23 mouse cellular contexts compared by ENCODE assay signal in genomic region chr11:84496901-84497300, GRCm38 (mm10). TPM values are rescaled to one million over a fixed set of nuclear protein-coding genes. Genes with fewer than 3 reads are reported as not detected.
DNase-seq lines count a peak whose midpoint lies in the region; ATAC-seq and TF ChIP-seq lines count a peak whose summit lies in the region.
"Had no signal": no experiment of that assay in that cellular context is flagged by ENCODE, and none has a peak within 500 bp of the region (broad histone marks: within the 10 kb centered on the region; RNA-seq: fewer than 3 reads in every experiment).

No protein-coding gene starts in this region.

- peaks cover 9% of the 10 kb centered on the region; the same call in 1 of the 2 replicates for H3K4me1 ChIP-seq in forebrain, embryonic 14.5 days (ENCODE audit: control insufficient read depth, insufficient read depth, low read length)
- peaks cover 17% of the 10 kb centered on the region for H3K4me1 ChIP-seq in forebrain, embryonic 13.5 days
- peaks cover 6% of the 10 kb centered on the region; the same call in 1 of the 2 replicates for H3K4me1 ChIP-seq in hindbrain, embryonic 15.5 days (replicated peaks)
- no peaks in the 10 kb centered on the region for H3K4me1 ChIP-seq in hindbrain, embryonic 10.5 days (replicated peaks)
- peaks cover 3% of the 10 kb centered on the region; the same call in 1 of the 2 replicates for H3K4me1 ChIP-seq in midbrain, embryonic 14.5 days (ENCODE audit: control insufficient read depth, insufficient read depth, low read length)
- H3K4me1 ChIP-seq in midbrain, postnatal 0 days (ENCODE audit: insufficient read depth, low read length), result no peaks in the 10 kb centered on the region
- H3K4me1 ChIP-seq: embryonic facial prominence, embryonic 12.5 days; heart, embryonic 12.5 days had no signal

- no peaks in the 10 kb centered on the region for H3K27me3 ChIP-seq in forebrain, embryonic 14.5 days (replicated peaks; ENCODE audit: control insufficient read depth, insufficient read depth, low read length)
- no peaks in the 10 kb centered on the region for H3K27me3 ChIP-seq in forebrain, embryonic 13.5 days
- no peaks in the 10 kb centered on the region for H3K27me3 ChIP-seq in hindbrain, embryonic 15.5 days
- H3K27me3 ChIP-seq in hindbrain, embryonic 10.5 days (ENCODE audit: insufficient read depth, poor library complexity, severe bottlenecking), result no peaks in the 10 kb centered on the region
- H3K27me3 ChIP-seq in midbrain, embryonic 14.5 days (ENCODE audit: control insufficient read depth, insufficient read depth, low read length), result no peaks in the 10 kb centered on the region
- no peaks in the 10 kb centered on the region for H3K27me3 ChIP-seq in midbrain, postnatal 0 days (ENCODE audit: insufficient read depth, low read length)
- H3K27me3 ChIP-seq: embryonic facial prominence, embryonic 12.5 days; forebrain, embryonic 15.5 days; heart, embryonic 12.5 days; hindbrain, embryonic 12.5 days had no signal

- no peak overlapping the region for H3K4me3 ChIP-seq in forebrain, embryonic 14.5 days (ENCODE audit: low read depth, low read length)
- no peak overlapping the region for H3K4me3 ChIP-seq in forebrain, embryonic 13.5 days
- H3K4me3 ChIP-seq in hindbrain, embryonic 15.5 days, result no peak overlapping the region
- no peak overlapping the region for H3K4me3 ChIP-seq in hindbrain, embryonic 10.5 days
- no peak overlapping the region for H3K4me3 ChIP-seq in midbrain, embryonic 14.5 days (replicated peaks; ENCODE audit: low read depth, low read length)
- no peak overlapping the region for H3K4me3 ChIP-seq in midbrain, postnatal 0 days (ENCODE audit: low read depth, low read length)
- H3K4me3 ChIP-seq: embryonic facial prominence, embryonic 12.5 days; forebrain, embryonic 15.5 days; heart, adult 2 months; heart, embryonic 12.5 days; hindbrain, embryonic 12.5 days had no signal

- peak; percentile 44 for DNase-seq in forebrain, embryonic 14.5 days (ENCODE audit: low spot score)
- no peak for DNase-seq in hindbrain, embryonic 10.5 days (ENCODE audit: low spot score)
- peak; percentile 43 for DNase-seq in midbrain, embryonic 14.5 days
- DNase-seq in midbrain, postnatal 0 days (ENCODE audit: low spot score), result no peak
- no peak for DNase-seq in kidney, adult 9 months
- DNase-seq: adrenal gland, postnatal 10 days; cerebellum, adult 11-12 months; cerebellum, adult 9-10 months; cerebellum, postnatal 25 days; gastrocnemius, postnatal 10 days; heart, adult 2 months had no signal

- H3K9me3 ChIP-seq in forebrain, embryonic 14.5 days (replicated peaks; ENCODE audit: control insufficient read depth, low read length), result no peaks in the 10 kb centered on the region
- H3K9me3 ChIP-seq in forebrain, embryonic 13.5 days (replicated peaks), result no peaks in the 10 kb centered on the region
- no peaks in the 10 kb centered on the region for H3K9me3 ChIP-seq in hindbrain, embryonic 15.5 days
- H3K9me3 ChIP-seq in hindbrain, embryonic 10.5 days, result no peaks in the 10 kb centered on the region
- H3K9me3 ChIP-seq in midbrain, embryonic 14.5 days (ENCODE audit: control insufficient read depth, low read length), result no peaks in the 10 kb centered on the region
- no peaks in the 10 kb centered on the region for H3K9me3 ChIP-seq in midbrain, postnatal 0 days (ENCODE audit: low read length)
- H3K9me3 ChIP-seq: embryonic facial prominence, embryonic 12.5 days; forebrain, embryonic 15.5 days; heart, embryonic 12.5 days; hindbrain, embryonic 12.5 days had no signal

- no peak overlapping the region for H3K9ac ChIP-seq in forebrain, embryonic 14.5 days (ENCODE audit: low read length)
- H3K9ac ChIP-seq in forebrain, embryonic 13.5 days, result no peak overlapping the region
- H3K9ac ChIP-seq in hindbrain, embryonic 15.5 days, result no peak overlapping the region
- H3K9ac ChIP-seq in midbrain, embryonic 14.5 days (replicated peaks; ENCODE audit: low read length), result no peak overlapping the region
- no peak overlapping the region for H3K9ac ChIP-seq in midbrain, postnatal 0 days (replicated peaks; ENCODE audit: low read length, poor library complexity, severe bottlenecking)
- H3K9ac ChIP-seq: embryonic facial prominence, embryonic 12.5 days; forebrain, embryonic 15.5 days; heart, embryonic 12.5 days; hindbrain, embryonic 12.5 days had no signal

- no peak overlapping the region for H3K4me2 ChIP-seq in forebrain, embryonic 14.5 days (ENCODE audit: low read length)
- H3K4me2 ChIP-seq in forebrain, embryonic 13.5 days, result no peak overlapping the region
- no peak overlapping the region for H3K4me2 ChIP-seq in hindbrain, embryonic 15.5 days
- no peak overlapping the region for H3K4me2 ChIP-seq in midbrain, embryonic 14.5 days (ENCODE audit: low read length)
- H3K4me2 ChIP-seq in midbrain, postnatal 0 days (ENCODE audit: low read depth, low read length, poor library complexity, severe bottlenecking), result no peak overlapping the region
- H3K4me2 ChIP-seq: embryonic facial prominence, embryonic 12.5 days; forebrain, embryonic 15.5 days; heart, embryonic 12.5 days; hindbrain, embryonic 12.5 days had no signal

- no peak for ATAC-seq in forebrain, embryonic 14.5 days
- ATAC-seq in forebrain, embryonic 13.5 days, result no peak
- ATAC-seq in hindbrain, embryonic 15.5 days (ENCODE audit: low FRiP score, low read depth), result no peak
- no peak for ATAC-seq in midbrain, embryonic 14.5 days (ENCODE audit: low FRiP score, low TSS enrichment)
- no peak for ATAC-seq in midbrain, postnatal 0 days (ENCODE audit: low FRiP score)
- ATAC-seq: forebrain, embryonic 15.5 days; inflammation-experienced regulatory T-cells, adult 6 months had no signal

- no peak for TF ChIP-seq CTCF in midbrain, postnatal 0 days (IDR thresholded peaks at IDR 0.05)

- H3K27ac ChIP-seq in forebrain, embryonic 14.5 days (ENCODE audit: low read depth, low read length), result no peak overlapping the region
- H3K27ac ChIP-seq in forebrain, embryonic 13.5 days, result no peak overlapping the region; the same call in 1 of the 2 replicates
- peak overlapping the region; percentile 65; the same call in 1 of the 2 replicates for H3K27ac ChIP-seq in hindbrain, embryonic 15.5 days (replicated peaks)
- no peak overlapping the region for H3K27ac ChIP-seq in hindbrain, embryonic 10.5 days
- H3K27ac ChIP-seq in midbrain, embryonic 14.5 days (replicated peaks; ENCODE audit: low read depth, low read length), result 0 out of 2 replicates have a peak overlapping the region, but pooled peaks have one; percentile 5
- no peak overlapping the region for H3K27ac ChIP-seq in midbrain, postnatal 0 days (ENCODE audit: low read depth, low read length)
- H3K27ac ChIP-seq: embryonic facial prominence, embryonic 12.5 days; forebrain, embryonic 15.5 days; heart, adult 2 months; hindbrain, embryonic 12.5 days had no signal

- H3K36me3 ChIP-seq in forebrain, embryonic 14.5 days (ENCODE audit: control insufficient read depth, insufficient read depth, low read length), result peaks cover 5% of the 10 kb centered on the region; the same call in 1 of the 2 replicates
- H3K36me3 ChIP-seq in forebrain, embryonic 13.5 days (ENCODE audit: poor library complexity, severe bottlenecking), result peaks cover 29% of the 10 kb centered on the region
- H3K36me3 ChIP-seq in hindbrain, embryonic 15.5 days, result peaks cover 27% of the 10 kb centered on the region
- peaks cover 49% of the 10 kb centered on the region for H3K36me3 ChIP-seq in hindbrain, embryonic 10.5 days
- H3K36me3 ChIP-seq in midbrain, embryonic 14.5 days (ENCODE audit: control insufficient read depth, insufficient read depth, low read length), result peaks cover 12% of the 10 kb centered on the region
- peaks cover 4% of the 10 kb centered on the region; the same call in 1 of the 2 replicates for H3K36me3 ChIP-seq in midbrain, postnatal 0 days (ENCODE audit: insufficient read depth, low read length)

RNA-seq across cellular contexts. Expression of gene Aatf, which starts 16.4 kb away (rescaled TPM):
- polyA plus RNA-seq in forebrain, embryonic 14.5 days (2014; fragmentation: Nextera tagmentation; extraction: Ambion mirVana), result 45.1 and 45.5 TPM in 2 replicates
- 51.4 and 53.4 TPM in 2 replicates for polyA plus RNA-seq in forebrain, embryonic 13.5 days (2015; fragmentation: Nextera tagmentation; extraction: Ambion mirVana)
- 50.8 and 53.3 TPM in 2 replicates for polyA plus RNA-seq in hindbrain, embryonic 15.5 days (2015; fragmentation: Nextera tagmentation; extraction: Ambion mirVana)
- 46.8 and 52.1 TPM in 2 replicates for polyA plus RNA-seq in hindbrain, embryonic 10.5 days (2016; fragmentation: Nextera tagmentation; extraction: Ambion mirVana)
- 41.6 and 46.3 TPM in 2 replicates for polyA plus RNA-seq in midbrain, embryonic 14.5 days (2014; fragmentation: Nextera tagmentation; extraction: Ambion mirVana)
- 24.8 and 27.3 TPM in 2 replicates for total RNA-seq in midbrain, postnatal 0 days (2014; rRNA removed)
- polyA plus RNA-seq in midbrain, postnatal 0 days (2015; fragmentation: Nextera tagmentation; extraction: Ambion mirVana), result 34.9 and 39.2 TPM in 2 replicates

RNA-seq across cellular contexts. Expression of gene Lhx1, which starts 28.4 kb away (rescaled TPM):
- 7.0 and 7.2 TPM in 2 replicates for polyA plus RNA-seq in forebrain, embryonic 14.5 days (2014; fragmentation: Nextera tagmentation; extraction: Ambion mirVana)
- polyA plus RNA-seq in forebrain, embryonic 13.5 days (2015; fragmentation: Nextera tagmentation; extraction: Ambion mirVana), result 7.6 and 8.2 TPM in 2 replicates
- 37.5 and 54.5 TPM in 2 replicates for polyA plus RNA-seq in hindbrain, embryonic 15.5 days (2015; fragmentation: Nextera tagmentation; extraction: Ambion mirVana)
- 9.8 and 30.5 TPM in 2 replicates for polyA plus RNA-seq in hindbrain, embryonic 10.5 days (2016; fragmentation: Nextera tagmentation; extraction: Ambion mirVana)
- polyA plus RNA-seq in midbrain, embryonic 14.5 days (2014; fragmentation: Nextera tagmentation; extraction: Ambion mirVana), result 49.8 and 53.0 TPM in 2 replicates
- 34.2 and 44.9 TPM in 2 replicates for total RNA-seq in midbrain, postnatal 0 days (2014; rRNA removed)
- 21.3 and 22.5 TPM in 2 replicates for polyA plus RNA-seq in midbrain, postnatal 0 days (2015; fragmentation: Nextera tagmentation; extraction: Ambion mirVana)
- total RNA-seq: gastrocnemius, postnatal 10 days; gastrocnemius, postnatal 4 days; heart, adult 2 months; heart, postnatal 25 days; MEL had no signal
- polyA plus RNA-seq: C2C12; heart, adult 2 months; heart, embryonic 16.5 days; inflammation-experienced regulatory T-cells, adult 6 months had no signal

Comparison
In these comparisons a context has a peak if more than half of its experiments do, and no peak if none do; other contexts are left out.
1. DNase-seq: peak in forebrain, embryonic 14.5 days (single experiment) and midbrain, embryonic 14.5 days (single experiment); none in hindbrain, embryonic 10.5 days (single experiment), midbrain, postnatal 0 days (single experiment) and kidney, adult 9 months (single experiment).
2. H3K27ac ChIP-seq: peak in hindbrain, embryonic 15.5 days (single experiment) and midbrain, embryonic 14.5 days (single experiment); none in forebrain, embryonic 14.5 days (single experiment), forebrain, embryonic 13.5 days (single experiment), hindbrain, embryonic 10.5 days (single experiment) and midbrain, postnatal 0 days (single experiment).